Mouse (Mus musculus) cerebellum, postnatal 4 days (tissue): ENCODE measurements around the gene Cant1.
A peak's percentile ranks its signal among the peaks of the same experiment; 100 is the strongest.

Experiments
- DNase-seq, 2 experiments: peaks; one replicate each; pipeline ENCODE4 v3.0.0; 2022; ENCODE audit warnings: low spot score in 2 of 2, mixed read lengths in 1 of 2

Gene Cant1

GRCm38 (mm10) chr11:118374506-118374905 lies 44.4 kb downstream of the Cant1 start:
- DNase-seq, result peak in 1 of 2 experiments; percentile 16

- no peak for DNase-seq
These were observed 46.2 kb downstream of the Cant1 start for GRCm38 (mm10) chr11:118372641-118373040.

- DNase-seq, result no peak
These were observed 47.0 kb downstream of the Cant1 start for GRCm38 (mm10) chr11:118371876-118372275.

- no peak for DNase-seq
These were observed 49.2 kb downstream of the Cant1 start for GRCm38 (mm10) chr11:118369657-118370056.

- no peak for DNase-seq
These were observed 49.6 kb downstream of the Cant1 start for GRCm38 (mm10) chr11:118369251-118369650.

GRCm38 (mm10) chr11:118368330-118368729 lies 50.6 kb downstream of the Cant1 start:
- no peak for DNase-seq

- DNase-seq, result no peak
These were observed 52.3 kb downstream of the Cant1 start for GRCm38 (mm10) chr11:118366559-118366958.

- DNase-seq, result no peak
These were observed 52.8 kb downstream of the Cant1 start for GRCm38 (mm10) chr11:118366108-118366507.

- no peak for DNase-seq
These were observed 53.7 kb downstream of the Cant1 start for GRCm38 (mm10) chr11:118365171-118365570.

GRCm38 (mm10) chr11:118364021-118364420 lies 54.9 kb downstream of the Cant1 start:
- DNase-seq, result no peak

GRCm38 (mm10) chr11:118362971-118363518 lies 55.8 kb downstream of the Cant1 start:
- DNase-seq, result no peak

GRCm38 (mm10) chr11:118362501-118362900 lies 56.4 kb downstream of the Cant1 start:
- DNase-seq, result no peak

GRCm38 (mm10) chr11:118360907-118361341 lies 58.0 kb downstream of the Cant1 start:
- DNase-seq, result peak in 1 of 2 experiments; percentile 63

- no peak for DNase-seq
These were observed 58.4 kb downstream of the Cant1 start for GRCm38 (mm10) chr11:118360491-118360890.
